Mouse (Mus musculus) CD4-positive, CD25-positive, alpha-beta regulatory T cell, adult 2 months (primary cell): ENCODE data around the gene Atp1a1.

ENCODE experiments used
- DNase-seq: peaks from one replicate; pipeline ENCODE4 v3.0.0-alpha.2; 2012; ENCODE audit warnings: low read depth, low spot score

The Atp1a1 gene

GRCm38 (mm10) chr3:101611813-101612491 lies 7.5 kb upstream of the Atp1a1 start:
- no peak for DNase-seq

- no peak for DNase-seq
These were observed 6.7 kb upstream of the Atp1a1 start for GRCm38 (mm10) chr3:101611012-101611812.

- DNase-seq = no peak
These were observed 4.8 kb upstream of the Atp1a1 start for GRCm38 (mm10) chr3:101609302-101609701.

GRCm38 (mm10) chr3:101606861-101607455 lies 2.5 kb upstream of the Atp1a1 start:
- DNase-seq = peak; percentile 50

GRCm38 (mm10) chr3:101605721-101606120 lies 1.2 kb upstream of the Atp1a1 start:
- DNase-seq = peak; percentile 67

GRCm38 (mm10) chr3:101605291-101605690 lies 807 bp upstream of the Atp1a1 start:
- peak; percentile 36 for DNase-seq

- peak; percentile 91 for DNase-seq
These were observed 579 bp downstream of the Atp1a1 start for GRCm38 (mm10) chr3:101603661-101604549.

GRCm38 (mm10) chr3:101603194-101603593 lies 1.3 kb downstream of the Atp1a1 start:
- DNase-seq = no peak

- no peak for DNase-seq
These were observed 1.9 kb downstream of the Atp1a1 start for GRCm38 (mm10) chr3:101602511-101603055.

GRCm38 (mm10) chr3:101601687-101602086 lies 2.8 kb downstream of the Atp1a1 start:
- no peak for DNase-seq

- no peak for DNase-seq
These were observed 3.4 kb downstream of the Atp1a1 start for GRCm38 (mm10) chr3:101601003-101601525.

- peak; percentile 55 for DNase-seq
These were observed 4.4 kb downstream of the Atp1a1 start for GRCm38 (mm10) chr3:101599920-101600741.

GRCm38 (mm10) chr3:101599191-101599919 lies 5.1 kb downstream of the Atp1a1 start:
- no peak for DNase-seq

- DNase-seq = peak; percentile 27
These were observed 6.1 kb downstream of the Atp1a1 start for GRCm38 (mm10) chr3:101598231-101598905.

GRCm38 (mm10) chr3:101597317-101598096 lies 7.0 kb downstream of the Atp1a1 start:
- DNase-seq = no peak

- no peak for DNase-seq
These were observed 7.8 kb downstream of the Atp1a1 start for GRCm38 (mm10) chr3:101596686-101597085.

GRCm38 (mm10) chr3:101595866-101596630 lies 8.4 kb downstream of the Atp1a1 start:
- no peak for DNase-seq
